Mouse (Mus musculus) midbrain, embryonic 14.5 days (tissue): Measurements from ENCODE around the gene Zbtb49. TPM values are rescaled to one million over a fixed set of nuclear protein-coding genes. Genes with fewer than 3 reads are reported as not detected.

ENCODE experiments used
- ATAC-seq: fragments of 200-750 bp; cut with Nextera tagmentation; 2 replicates; pipeline ENCODE4 v1.8.0; 2017; ENCODE audit warnings: moderate number of reproducible peaks, moderate library complexity; ENCODE audit not compliant: low FRiP score, low TSS enrichment
- DNase-seq: peaks from one replicate; pipeline ENCODE4 v3.0.0-alpha.2; 2015
- H3K27ac ChIP-seq: fragments of 300-500 bp; sonication (generic); replicated peaks from 2 replicates; pipeline ENCODE4 v1.5.1; 2014; ENCODE audit warnings: mild to moderate bottlenecking, low read depth, low read length, moderate library complexity
- H3K27me3 ChIP-seq: fragments of 300-500 bp; sonication (generic); 2 replicates; pipeline ENCODE4 v1.6.1; 2014; ENCODE audit warnings: low read length, control low read depth, mixed read lengths; ENCODE audit not compliant: control insufficient read depth, insufficient read depth
- H3K36me3 ChIP-seq: fragments of 300-500 bp; sonication (generic); 2 replicates; pipeline ENCODE4 v1.6.1; 2014; ENCODE audit warnings: low read length, control low read depth; ENCODE audit not compliant: control insufficient read depth, insufficient read depth
- H3K4me1 ChIP-seq: fragments of 300-500 bp; sonication (generic); 2 replicates; pipeline ENCODE4 v1.6.1; 2014; ENCODE audit warnings: mild to moderate bottlenecking, antibody characterized with exemption, low read length, control low read depth; ENCODE audit not compliant: control insufficient read depth, insufficient read depth
- H3K4me2 ChIP-seq: fragments of 300-500 bp; sonication (generic); 2 replicates; pipeline ENCODE4 v1.6.1; 2014; ENCODE audit warnings: mild to moderate bottlenecking, low read length, moderate library complexity
- H3K4me3 ChIP-seq: fragments of 300-500 bp; sonication (generic); replicated peaks from 2 replicates; pipeline ENCODE4 v1.5.1; 2014; ENCODE audit warnings: low read depth, low read length
- H3K9ac ChIP-seq: fragments of 300-500 bp; sonication (generic); replicated peaks from 2 replicates; pipeline ENCODE4 v1.6.1; 2014; ENCODE audit warnings: mild to moderate bottlenecking, low read length, moderate library complexity
- H3K9me3 ChIP-seq: fragments of 300-500 bp; sonication (generic); 2 replicates; pipeline ENCODE4 v1.6.1; 2016; ENCODE audit warnings: low read length, control low read depth, mixed read lengths; ENCODE audit not compliant: control insufficient read depth
- whole genome bisulfite sequencing: fragments of 180-500 bp; shearing (Covaris S2); extraction: QIAGEN DNeasy Blood & Tissue Kit; methylation state at CpG from one replicate; pipeline ENCODE4 v1.1.7; 2014; 5-methylcytosine and 5-hydroxymethylcytosine counted together
- polyA plus RNA-seq: library from polyadenylated mRNA; unstranded; fragments of >200 nt; fragmentation: Nextera tagmentation; extraction: Ambion mirVana; gene quantifications from 2 replicates; pipeline ENCODE4 v1.2.1, GENCODE M21; 2014

Gene Zbtb49
- polyA plus RNA-seq, 1 experiment from 2014 or later: 24.6 TPM

- ATAC-seq: no peak
- H3K4me3 ChIP-seq: 0 out of 2 replicates have a peak overlapping the region, but pooled peaks have one; percentile 1
- no peaks in the 10 kb centered on the region for H3K27me3 ChIP-seq
- no peak overlapping the region for H3K27ac ChIP-seq
- H3K9me3 ChIP-seq: 0 out of 2 replicates have a peak, but pooled peaks cover 3% of the 10 kb centered on the region
- H3K9ac ChIP-seq: no peak overlapping the region
- DNase-seq: no peak
- peaks cover 72% of the 10 kb centered on the region for H3K4me1 ChIP-seq
- peaks cover 99% of the 10 kb centered on the region for H3K36me3 ChIP-seq
- WGBS: 85% methylated on average over 9 of the region's 10 CpGs
- H3K4me2 ChIP-seq: peak overlapping the region; percentile 18
Measured at GRCm38 (mm10) chr5:38152201-38153108, 67.8 kb downstream of the Zbtb49 start.

- ATAC-seq (no peak), DNase-seq (peak; percentile 50)
- Histone ChIP-seq H3K4me1 (peaks cover 60% of the 10 kb centered on the region), H3K4me3 (no peak overlapping the region), H3K9me3 (0 out of 2 replicates have a peak, but pooled peaks cover 3% of the 10 kb centered on the region), H3K27me3 (no peaks in the 10 kb centered on the region), H3K27ac (no peak overlapping the region), H3K4me2 (peak overlapping the region; percentile 18), H3K36me3 (peaks cover 99% of the 10 kb centered on the region), H3K9ac (no peak overlapping the region)
- 41% methylated on average over 3 of the region's 3 CpGs for WGBS
Measured at GRCm38 (mm10) chr5:38151264-38151663, 69.0 kb downstream of the Zbtb49 start.

GRCm38 (mm10) chr5:38146524-38146923 is 73.7 kb downstream of the Zbtb49 start:
- Histone ChIP-seq H3K9ac (no peak overlapping the region), H3K36me3 (peaks cover 99% of the 10 kb centered on the region), H3K27ac (no peak overlapping the region), H3K4me3 (no peak overlapping the region), H3K9me3 (0 out of 2 replicates have a peak, but pooled peaks cover 3% of the 10 kb centered on the region), H3K27me3 (no peaks in the 10 kb centered on the region), H3K4me2 (no peak overlapping the region), H3K4me1 (peaks cover 14% of the 10 kb centered on the region)
- no peak for DNase-seq
- no peak for ATAC-seq
- 93% methylated on average over 6 of the region's 6 CpGs for WGBS

- H3K27ac ChIP-seq: no peak overlapping the region
- 93% methylated on average over 6 of the region's 6 CpGs for WGBS
- no peak overlapping the region for H3K4me3 ChIP-seq
- H3K9me3 ChIP-seq: no peaks in the 10 kb centered on the region
- ATAC-seq: no peak
- peaks cover 100% of the 10 kb centered on the region for H3K36me3 ChIP-seq
- DNase-seq: no peak
- no peak overlapping the region for H3K9ac ChIP-seq
- H3K4me1 ChIP-seq: no peaks in the 10 kb centered on the region
- H3K4me2 ChIP-seq: no peak overlapping the region
- H3K27me3 ChIP-seq: no peaks in the 10 kb centered on the region
Measured at GRCm38 (mm10) chr5:38140893-38141292, 79.4 kb downstream of the Zbtb49 start.

Other genes starting within 250 kb of the Zbtb49 start
- gene Stx18, start 181.7 kb downstream of the Zbtb49 start, polyA plus RNA-seq: 29.5 and 33.2 TPM in 2 replicates
- gene Nsg1, start 60.5 kb downstream of the Zbtb49 start, polyA plus RNA-seq: 280 and 671 TPM in 2 replicates
- 37.7 and 41.9 TPM in 2 replicates for gene Lyar, start within 50 bp of the Zbtb49 start, polyA plus RNA-seq
- 114 and 120 TPM in 2 replicates for gene Tmem128, start 39.7 kb upstream of the Zbtb49 start, polyA plus RNA-seq
- gene Otop1, start 55.5 kb upstream of the Zbtb49 start, polyA plus RNA-seq: not detected in 2 replicates
- 0.21 and 0.57 TPM in 2 replicates for gene Drd5, start 98.9 kb upstream of the Zbtb49 start, polyA plus RNA-seq